Mouse (Mus musculus): ENCODE results near the gene Gm136.

DNA sequence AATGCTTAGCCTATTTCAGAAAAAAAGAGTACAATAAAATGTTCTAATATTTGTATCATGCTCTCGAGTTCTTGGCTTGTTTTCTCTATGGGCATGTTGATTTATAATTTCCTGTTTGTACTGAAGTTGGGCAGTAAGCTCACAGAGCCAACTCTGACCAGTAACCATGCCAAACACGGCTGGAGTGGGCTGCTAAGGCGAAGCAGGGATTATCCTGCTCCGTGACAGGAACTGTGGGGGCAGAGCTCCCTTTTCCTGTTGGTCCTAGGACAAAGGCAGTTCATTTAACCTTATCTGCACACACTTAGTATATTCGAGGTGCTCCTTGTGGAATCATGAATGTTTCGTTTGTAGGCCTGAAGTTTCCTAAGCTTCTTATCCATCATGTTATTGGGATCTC lies 6.8 kb downstream of the Gm136 start:
- TF ChIP-seq CTCF (IDR thresholded peaks at IDR 0.05; ENCODE audit: low read depth, low read length) (no peak), POLR2A (IDR thresholded peaks at IDR 0.05; ENCODE audit: insufficient read depth, low read length) (no peak), EP300 (IDR thresholded peaks at IDR 0.05; ENCODE audit: insufficient read depth, low read depth, low read length) (no peak)

Measured in ES-Bruce4 (cell line).